Mouse (Mus musculus): ENCODE data around the gene C1ra. TPM values are rescaled to one million over a fixed set of nuclear protein-coding genes. Genes with fewer than 3 reads are reported as not detected.
"Not testable (repeated sequence)": the region's sequence is repeated elsewhere in the genome, so short reads cannot be mapped to it uniquely, and the experiment has no call there.

The C1ra gene
- 3.1 and 4.6 TPM in 2 replicates for polyA plus RNA-seq (2015; fragmentation: Nextera tagmentation; extraction: Ambion mirVana)

- Histone ChIP-seq H3K27ac (no peak within 1 kb of the TSS), H3K9ac (peak within 1 kb of the TSS; percentile 33; the same call in 1 of the 2 replicates), H3K4me2 (peak within 1 kb of the TSS; percentile 55), H3K36me3 (no peaks in the 10 kb centered on the region), H3K9me3 (no peaks in the 10 kb centered on the region), H3K4me1 (no peaks in the 10 kb centered on the region), H3K27me3 (no peaks in the 10 kb centered on the region), H3K4me3 (peak within 1 kb of the TSS; percentile 27)
- no peak; the same call in 1 of the 2 replicates for ATAC-seq (ENCODE audit: borderline replicate concordance, extremely low read depth, low FRiP score, low TSS enrichment)
- WGBS, result 6% methylated on average over 6 of the region's 6 CpGs
These were observed at the start of gene C1ra for GRCm38 (mm10) chr6:124512355-124512836. C1ra (plus strand) TSS chr6:124512405.

GRCm38 (mm10) chr6:124463881-124464291, 48.3 kb upstream of the C1ra start:
- no peaks in the 10 kb centered on the region for H3K27me3 ChIP-seq
- H3K36me3 ChIP-seq, result no peaks in the 10 kb centered on the region
- no peak for ATAC-seq (ENCODE audit: borderline replicate concordance, extremely low read depth, low FRiP score, low TSS enrichment)
- H3K9me3 ChIP-seq, result no peaks in the 10 kb centered on the region
- H3K9ac ChIP-seq, result no peak overlapping the region
- no peak overlapping the region for H3K4me3 ChIP-seq
- no peak overlapping the region for H3K27ac ChIP-seq
- no peaks in the 10 kb centered on the region for H3K4me1 ChIP-seq
- H3K4me2 ChIP-seq, result peak overlapping the region; percentile 71; the same call in 1 of the 2 replicates
- WGBS, result 33% methylated on average over 8 of the region's 8 CpGs

GRCm38 (mm10) chr6:124464305-124465271, 47.6 kb upstream of the C1ra start, which contains the start of gene Clstn3:
Clstn3 (minus strand) TSS chr6:124464794.
- Histone ChIP-seq H3K27me3 (no peaks in the 10 kb centered on the region), H3K9ac (peak within 1 kb of the TSS; percentile 2), H3K27ac (no peak within 1 kb of the TSS), H3K9me3 (no peaks in the 10 kb centered on the region), H3K36me3 (no peaks in the 10 kb centered on the region), H3K4me3 (peak within 1 kb of the TSS; percentile 36), H3K4me2 (peak within 1 kb of the TSS; percentile 71), H3K4me1 (no peaks in the 10 kb centered on the region)
- peak; percentile 86 for ATAC-seq (ENCODE audit: borderline replicate concordance, extremely low read depth, low FRiP score, low TSS enrichment)
- WGBS, result 6% methylated on average over 27 of the region's 27 CpGs

- no peaks in the 10 kb centered on the region for H3K9me3 ChIP-seq
- ATAC-seq (ENCODE audit: borderline replicate concordance, extremely low read depth, low FRiP score, low TSS enrichment), result no peak
- H3K27ac ChIP-seq, result no peak overlapping the region
- no peaks in the 10 kb centered on the region for H3K4me1 ChIP-seq
- no peaks in the 10 kb centered on the region for H3K27me3 ChIP-seq
- H3K4me2 ChIP-seq, result peak overlapping the region; percentile 71
- WGBS, result 32% methylated on average over 6 of the region's 6 CpGs
- no peaks in the 10 kb centered on the region for H3K36me3 ChIP-seq
- peak overlapping the region; percentile 36; the same call in 1 of the 2 replicates for H3K4me3 ChIP-seq
- H3K9ac ChIP-seq, result 0 out of 2 replicates have a peak overlapping the region, but pooled peaks have one; percentile 2
These were observed 46.9 kb upstream of the C1ra start for GRCm38 (mm10) chr6:124465299-124465698.

GRCm38 (mm10) chr6:124465729-124466128, 46.5 kb upstream of the C1ra start:
- Histone ChIP-seq H3K4me1 (no peaks in the 10 kb centered on the region), H3K27ac (no peak overlapping the region), H3K9me3 (no peaks in the 10 kb centered on the region), H3K27me3 (no peaks in the 10 kb centered on the region), H3K4me2 (peak overlapping the region; percentile 71; the same call in 1 of the 2 replicates), H3K4me3 (no peak overlapping the region), H3K36me3 (no peaks in the 10 kb centered on the region), H3K9ac (no peak overlapping the region)
- ATAC-seq (ENCODE audit: borderline replicate concordance, extremely low read depth, low FRiP score, low TSS enrichment), result 0 out of 2 replicates have a peak, but pooled peaks have one; percentile 20
- WGBS, result 83% methylated on average over 6 of the region's 6 CpGs

- H3K9me3 ChIP-seq, result no peaks in the 10 kb centered on the region
- H3K4me3 ChIP-seq, result no peak overlapping the region
- no peaks in the 10 kb centered on the region for H3K27me3 ChIP-seq
- no peak overlapping the region for H3K4me2 ChIP-seq
- WGBS, result 87% methylated on average over 3 of the region's 3 CpGs
- no peak overlapping the region for H3K9ac ChIP-seq
- H3K4me1 ChIP-seq, result no peaks in the 10 kb centered on the region
- H3K36me3 ChIP-seq, result no peaks in the 10 kb centered on the region
- no peak overlapping the region for H3K27ac ChIP-seq
- ATAC-seq (ENCODE audit: borderline replicate concordance, extremely low read depth, low FRiP score, low TSS enrichment), result no peak
These were observed 41.1 kb upstream of the C1ra start for GRCm38 (mm10) chr6:124471121-124471520.

- H3K4me3 ChIP-seq; H3K4me2 ChIP-seq; H3K27me3 ChIP-seq; H3K9ac ChIP-seq; H3K4me1 ChIP-seq; ATAC-seq (ENCODE audit: borderline replicate concordance, extremely low read depth, low FRiP score, low TSS enrichment); H3K36me3 ChIP-seq; H3K27ac ChIP-seq; H3K9me3 ChIP-seq: not testable (repeated sequence)
- WGBS, result 70% methylated on average over 6 of the region's 6 CpGs
These were observed 40.2 kb upstream of the C1ra start for GRCm38 (mm10) chr6:124471783-124472638.

- H3K4me1 ChIP-seq, result peaks cover 5% of the 10 kb centered on the region; the same call in 1 of the 2 replicates
- 34% methylated on average over 6 of the region's 6 CpGs for WGBS
These were observed 39.4 kb upstream of the C1ra start for GRCm38 (mm10) chr6:124472801-124473200.

GRCm38 (mm10) chr6:124474621-124475020, 37.6 kb upstream of the C1ra start:
- no peak for ATAC-seq (ENCODE audit: borderline replicate concordance, extremely low read depth, low FRiP score, low TSS enrichment)
- 72% methylated on average over 11 of the region's 11 CpGs for WGBS

More at GRCm38 (mm10) chr6:124472801-124473200, 39.4 kb upstream of the C1ra start:
- no peak overlapping the region for H3K4me2 ChIP-seq
- no peak overlapping the region for H3K4me3 ChIP-seq
- no peak for ATAC-seq (ENCODE audit: borderline replicate concordance, extremely low read depth, low FRiP score, low TSS enrichment)
- no peaks in the 10 kb centered on the region for H3K27me3 ChIP-seq
- H3K36me3 ChIP-seq, result no peaks in the 10 kb centered on the region
- H3K27ac ChIP-seq, result no peak overlapping the region
- H3K9ac ChIP-seq, result no peak overlapping the region
- no peaks in the 10 kb centered on the region for H3K9me3 ChIP-seq

GRCm38 (mm10) chr6:124475335-124476075, 36.7 kb upstream of the C1ra start:
- ATAC-seq (ENCODE audit: borderline replicate concordance, extremely low read depth, low FRiP score, low TSS enrichment); H3K4me3 ChIP-seq; H3K9me3 ChIP-seq; H3K27ac ChIP-seq; H3K36me3 ChIP-seq; H3K9ac ChIP-seq; H3K27me3 ChIP-seq; H3K4me2 ChIP-seq: not testable (repeated sequence)
- WGBS, result 83% methylated on average over 8 of the region's 11 CpGs
- peaks cover 12% of the 10 kb centered on the region; the same call in 1 of the 2 replicates for H3K4me1 ChIP-seq

More at GRCm38 (mm10) chr6:124474621-124475020, 37.6 kb upstream of the C1ra start:
- H3K9me3 ChIP-seq, result no peaks in the 10 kb centered on the region
- H3K4me1 ChIP-seq, result peaks cover 12% of the 10 kb centered on the region; the same call in 1 of the 2 replicates
- no peak overlapping the region for H3K9ac ChIP-seq
- H3K4me2 ChIP-seq, result no peak overlapping the region
- no peak overlapping the region for H3K4me3 ChIP-seq
- H3K27me3 ChIP-seq, result no peaks in the 10 kb centered on the region
- H3K27ac ChIP-seq, result no peak overlapping the region
- no peaks in the 10 kb centered on the region for H3K36me3 ChIP-seq

GRCm38 (mm10) chr6:124476216-124476615, 36.0 kb upstream of the C1ra start:
- H3K4me3 ChIP-seq, result no peak overlapping the region
- H3K27me3 ChIP-seq, result no peaks in the 10 kb centered on the region
- 74% methylated on average over 7 of the region's 7 CpGs for WGBS
- H3K27ac ChIP-seq, result no peak overlapping the region
- H3K9ac ChIP-seq, result no peak overlapping the region
- H3K36me3 ChIP-seq, result no peaks in the 10 kb centered on the region
- H3K9me3 ChIP-seq, result no peaks in the 10 kb centered on the region
- no peak for ATAC-seq (ENCODE audit: borderline replicate concordance, extremely low read depth, low FRiP score, low TSS enrichment)
- no peak overlapping the region for H3K4me2 ChIP-seq
- peaks cover 12% of the 10 kb centered on the region; the same call in 1 of the 2 replicates for H3K4me1 ChIP-seq

Data from lung, embryonic 15.5 days (tissue).